Mouse (Mus musculus): ENCODE data around the gene Scnn1g.

Scnn1g gene

GRCm38 (mm10) chr7:121778980-121779379 is 44.7 kb downstream of the Scnn1g start:
- no peak for DNase-seq (ENCODE audit: low spot score)

GRCm38 (mm10) chr7:121779409-121779808 is 45.1 kb downstream of the Scnn1g start:
- no peak for DNase-seq (ENCODE audit: low spot score)

GRCm38 (mm10) chr7:121782188-121782909 is 48.1 kb downstream of the Scnn1g start:
- DNase-seq (ENCODE audit: low spot score): no peak

GRCm38 (mm10) chr7:121785651-121786228 is 51.5 kb downstream of the Scnn1g start:
- DNase-seq (ENCODE audit: low spot score): no peak

GRCm38 (mm10) chr7:121797781-121798180 is 63.5 kb downstream of the Scnn1g start:
- no peak for DNase-seq (ENCODE audit: low spot score)

GRCm38 (mm10) chr7:121802471-121802870 is 68.2 kb downstream of the Scnn1g start:
- DNase-seq (ENCODE audit: low spot score): no peak

- no peak for DNase-seq (ENCODE audit: low spot score)
Observed at GRCm38 (mm10) chr7:121803011-121803410, 68.7 kb downstream of the Scnn1g start.

GRCm38 (mm10) chr7:121805811-121806496 is 71.7 kb downstream of the Scnn1g start:
- peak; percentile 7 for DNase-seq (ENCODE audit: low spot score)

- no peak for DNase-seq (ENCODE audit: low spot score)
Observed at GRCm38 (mm10) chr7:121807726-121808580, 73.7 kb downstream of the Scnn1g start.

Data from left cerebral cortex, adult 11 months (tissue).